Mouse (Mus musculus) ovary, postnatal 14 days (tissue): ENCODE data around the gene Zic5.

Source experiments
- DNase-seq: peaks from one replicate; pipeline ENCODE4 v3.0.0; 2022; ENCODE audit warnings: low spot score

Zic5 gene

GRCm38 (mm10) chr14:122464763-122465741 lies at the start of gene Zic5:
Zic5 (minus strand) TSS chr14:122465677.
- DNase-seq = no peak

- no peak for DNase-seq
Observed at GRCm38 (mm10) chr14:122513511-122514036, 48.1 kb upstream of the Zic5 start.

DNA sequence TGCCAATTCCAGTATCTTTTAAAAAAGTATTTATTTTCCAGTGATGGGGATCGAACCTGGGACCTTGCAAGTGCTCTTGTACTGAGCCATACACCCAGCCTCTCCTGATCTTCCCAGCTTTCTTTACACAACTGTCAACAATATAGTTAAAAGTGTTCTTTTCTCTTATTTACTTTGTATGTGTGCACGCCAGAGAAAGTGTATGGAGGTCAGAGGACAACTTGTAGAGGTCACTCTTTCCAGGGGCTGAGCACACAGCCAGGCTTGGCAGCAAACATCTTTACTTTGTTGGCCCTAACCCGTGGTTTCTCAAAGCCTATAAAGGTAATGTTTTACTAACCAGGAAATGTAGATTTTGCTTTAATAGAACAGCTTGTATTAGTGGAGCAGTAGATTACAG lies 46.0 kb upstream of the Zic5 start:
- DNase-seq = no peak

DNA sequence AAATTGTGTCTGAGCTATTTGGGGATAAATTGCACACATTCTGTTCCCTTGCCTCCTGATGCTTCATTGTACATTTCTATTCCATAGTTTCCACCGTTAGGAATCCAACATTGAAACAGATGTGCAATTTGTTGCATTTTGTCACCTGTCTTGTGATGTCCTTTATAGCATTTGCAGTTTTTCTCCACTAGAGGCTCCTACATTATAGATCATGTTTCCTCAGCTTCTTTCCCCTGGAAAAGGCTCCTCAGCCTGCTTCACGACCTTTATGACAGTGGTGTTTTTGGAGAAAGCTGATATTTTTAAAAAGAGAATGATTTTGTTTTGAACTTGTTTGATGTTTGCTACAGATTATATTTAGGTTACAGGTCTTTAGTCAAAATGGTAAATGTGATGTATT lies 43.6 kb upstream of the Zic5 start:
- no peak for DNase-seq

GRCm38 (mm10) chr14:122492015-122492414 lies 26.5 kb upstream of the Zic5 start:
- no peak for DNase-seq

DNA sequence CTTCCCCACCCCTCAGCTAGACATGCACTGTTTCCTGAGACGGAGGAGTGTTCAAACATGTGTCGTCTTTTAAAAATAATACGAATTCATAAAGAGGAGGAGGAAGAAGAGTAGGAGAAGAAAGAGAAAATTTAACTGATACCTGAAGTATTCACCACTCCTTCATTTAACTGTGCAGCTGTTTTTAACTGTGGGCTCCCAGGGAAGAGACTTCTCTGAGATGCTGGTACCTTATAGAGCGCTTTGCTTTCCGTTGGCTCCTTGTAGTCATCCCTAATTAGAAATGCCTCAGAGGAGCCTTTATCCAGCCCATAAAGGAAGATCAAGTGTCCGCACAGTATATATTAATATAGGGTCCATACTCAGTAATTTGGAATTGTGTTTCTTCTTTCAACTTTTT lies 26.0 kb upstream of the Zic5 start:
- no peak for DNase-seq

DNA sequence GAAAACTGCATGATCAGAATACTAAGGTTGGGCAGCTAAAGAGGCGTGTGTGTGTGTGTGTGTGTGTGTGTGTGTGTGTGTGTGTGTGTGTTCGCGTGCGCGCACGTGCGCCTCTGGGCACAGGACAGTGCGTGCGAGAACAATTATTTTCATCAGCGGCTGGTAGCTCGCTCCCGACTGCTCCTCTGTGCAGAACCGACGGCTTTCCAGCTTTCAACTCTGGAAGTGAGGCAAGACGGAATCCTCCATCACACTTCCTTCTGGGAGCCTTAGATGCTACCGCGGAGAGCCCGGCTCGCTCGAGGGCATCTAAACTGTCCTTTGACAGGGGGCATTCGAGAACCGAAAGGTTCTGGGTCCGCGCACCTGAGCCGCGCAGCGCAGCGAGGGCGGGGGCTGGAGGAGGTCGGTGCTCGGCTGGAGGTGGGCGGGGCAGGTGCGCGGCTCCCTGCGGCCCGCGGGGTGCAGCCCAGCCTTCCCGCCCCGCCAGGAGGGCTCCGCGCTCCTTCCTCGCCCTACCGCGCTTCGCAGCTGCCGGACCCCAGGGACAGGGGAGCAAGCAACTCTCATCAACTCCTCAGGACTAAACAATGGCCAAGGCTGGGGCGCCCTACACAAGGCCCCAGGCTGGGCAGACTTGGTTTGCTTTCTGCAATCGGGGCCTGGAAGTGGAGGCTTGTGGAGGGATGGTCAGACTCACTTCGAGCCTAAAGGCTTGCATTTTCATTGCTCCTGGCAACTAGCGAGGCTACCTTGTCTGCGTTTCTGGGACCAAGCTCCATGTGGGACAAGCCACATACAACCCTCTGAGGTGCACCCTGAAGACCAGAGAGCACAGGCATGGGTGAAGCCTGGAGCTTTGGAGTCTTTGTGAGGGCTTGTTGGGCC lies 25.2 kb upstream of the Zic5 start, which contains the start of gene Gm10837:
Gene Gm10837 (plus strand): TSS at position 146 of the 888 bp plus-strand sequence.
- no peak for DNase-seq

DNA sequence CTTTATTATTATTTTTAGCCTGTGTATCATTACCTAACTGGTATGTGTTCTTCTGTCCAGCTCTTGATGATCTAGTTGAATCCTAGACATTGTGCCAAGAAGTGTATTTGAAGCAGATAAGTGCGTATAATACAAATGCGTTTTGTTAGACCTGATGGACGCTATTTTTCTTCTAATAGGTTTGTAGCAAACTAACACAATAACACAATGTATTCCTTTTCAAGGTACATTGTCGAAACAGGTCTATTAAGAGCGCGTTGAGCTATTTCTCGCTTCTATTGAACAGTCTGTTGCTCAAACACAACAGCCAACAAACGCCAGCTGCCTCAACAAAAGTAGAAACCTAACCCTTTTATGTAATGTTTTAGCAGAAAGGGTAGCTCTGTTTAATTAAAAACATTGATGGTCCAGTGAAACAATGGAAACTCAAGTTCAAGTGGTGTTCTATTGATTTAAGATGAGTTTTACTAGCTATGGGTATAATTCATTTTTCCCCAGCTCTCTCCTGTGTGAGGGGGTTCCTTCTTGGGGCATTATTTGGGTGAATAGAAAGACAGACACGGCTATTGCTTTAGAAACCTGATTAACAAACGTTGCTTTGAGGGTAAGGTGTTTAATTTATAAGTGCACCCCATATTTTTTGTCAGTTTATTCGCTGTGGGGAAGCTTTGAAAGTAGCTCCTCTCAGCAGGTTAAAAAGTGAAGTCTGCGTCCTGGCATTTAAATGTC lies 24.4 kb upstream of the Zic5 start:
- DNase-seq = no peak

- no peak for DNase-seq
Observed at GRCm38 (mm10) chr14:122489041-122489440, 23.6 kb upstream of the Zic5 start.

DNA sequence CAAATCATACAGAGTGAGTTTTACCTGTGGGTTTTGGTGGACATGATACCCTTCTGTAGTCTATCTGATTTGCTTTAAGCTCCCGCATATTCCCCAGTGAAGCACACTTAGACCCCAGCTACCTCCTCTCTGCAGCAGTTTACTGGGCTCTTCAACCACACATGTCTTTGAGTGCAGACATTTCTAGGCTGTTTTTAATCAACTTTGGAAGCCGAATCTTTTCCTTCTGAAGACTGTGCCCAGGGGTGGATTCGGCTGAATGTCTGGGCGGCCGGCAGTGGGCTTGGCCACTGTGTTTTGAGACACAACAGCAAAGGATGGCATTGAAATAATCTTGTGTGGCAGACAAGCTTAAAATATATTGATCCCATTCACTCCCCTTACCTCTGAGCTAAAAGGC lies 21.9 kb upstream of the Zic5 start:
- DNase-seq = no peak

DNA sequence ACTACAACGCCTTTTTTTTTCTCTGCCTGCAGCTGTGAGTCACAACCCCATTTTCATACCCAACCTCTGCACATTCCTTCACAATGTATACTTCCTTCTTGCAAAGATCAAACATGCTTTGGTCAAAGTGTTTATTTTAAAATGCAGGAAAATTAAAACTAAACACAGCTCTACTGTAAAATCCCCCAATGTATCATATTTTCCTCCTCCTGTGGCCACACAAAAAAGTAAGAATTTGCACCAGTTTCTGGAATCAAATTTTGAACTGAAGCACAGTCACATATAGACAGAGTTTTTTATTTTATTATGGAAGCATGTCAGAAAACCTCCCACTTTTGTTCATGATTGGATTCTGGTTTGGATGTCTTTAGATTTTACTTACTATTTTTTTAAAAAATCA lies 21.1 kb upstream of the Zic5 start:
- no peak for DNase-seq

DNA sequence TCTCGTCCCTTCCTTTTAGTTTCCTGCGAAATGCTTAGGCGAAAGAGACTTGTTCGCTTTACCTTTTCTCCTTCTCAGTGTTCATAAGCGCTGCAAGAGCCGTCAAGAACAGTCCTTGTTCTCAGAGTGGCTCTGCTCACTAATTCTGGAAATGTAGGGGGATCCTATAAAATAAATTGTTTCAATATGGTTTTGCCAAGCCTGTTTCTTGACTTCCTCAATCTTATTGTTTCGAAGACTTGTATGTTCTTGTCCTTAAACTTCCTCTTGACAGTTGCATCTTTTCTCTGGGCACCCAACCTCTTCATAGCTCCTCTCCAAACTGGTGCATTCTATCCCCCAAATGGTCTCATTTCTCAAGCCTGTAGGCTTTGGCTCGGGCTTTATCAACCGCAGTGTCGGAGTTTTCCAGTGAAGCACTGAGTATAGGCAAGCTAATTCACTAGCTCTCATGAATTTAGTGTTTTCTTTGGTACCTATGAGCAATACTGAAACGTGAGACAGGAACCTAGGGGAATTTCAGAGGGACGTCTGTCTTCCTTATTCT lies 20.2 kb upstream of the Zic5 start:
- DNase-seq = no peak

- DNase-seq = no peak
Observed at GRCm38 (mm10) chr14:122484844-122485551, 19.5 kb upstream of the Zic5 start.

DNA sequence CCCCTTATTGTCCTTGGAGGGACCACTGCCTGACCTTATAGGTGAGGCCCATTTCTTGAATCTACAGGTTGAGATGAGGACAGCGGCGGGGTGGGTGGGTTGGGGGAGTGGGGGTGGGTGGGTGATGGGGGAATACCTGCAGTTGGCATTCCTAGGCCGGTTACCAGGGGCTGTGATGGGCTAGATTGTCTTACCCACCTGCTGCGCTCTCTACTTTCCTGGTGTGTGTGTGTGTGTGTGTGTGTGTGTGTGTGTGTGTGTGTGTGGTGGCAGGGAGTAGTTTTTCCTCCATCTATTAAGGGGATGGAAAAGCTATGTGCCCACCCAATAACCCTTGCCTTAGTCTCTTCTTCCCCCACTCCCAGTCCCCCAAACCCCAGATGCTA lies 19.0 kb upstream of the Zic5 start:
- DNase-seq = no peak

GRCm38 (mm10) chr14:122483556-122484421 lies 18.3 kb upstream of the Zic5 start:
- DNase-seq = no peak

DNA sequence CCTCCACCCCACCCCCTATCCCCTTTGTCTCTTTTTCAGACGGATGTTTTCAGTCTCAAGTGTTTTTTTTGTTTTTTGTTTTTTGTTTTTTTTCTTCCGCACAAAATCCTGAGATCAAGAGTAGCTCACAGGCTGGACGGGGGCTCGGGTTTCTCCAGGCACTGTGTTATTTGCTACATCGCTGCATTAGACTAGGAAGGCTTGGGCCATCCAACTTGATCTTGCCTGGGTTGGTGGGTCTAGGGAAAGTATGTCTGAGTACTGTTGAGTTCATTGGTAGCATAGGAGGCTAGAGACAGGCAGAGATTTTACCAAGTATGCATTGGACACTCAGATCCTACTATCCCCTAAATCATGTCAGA lies 17.5 kb upstream of the Zic5 start:
- no peak for DNase-seq

DNA sequence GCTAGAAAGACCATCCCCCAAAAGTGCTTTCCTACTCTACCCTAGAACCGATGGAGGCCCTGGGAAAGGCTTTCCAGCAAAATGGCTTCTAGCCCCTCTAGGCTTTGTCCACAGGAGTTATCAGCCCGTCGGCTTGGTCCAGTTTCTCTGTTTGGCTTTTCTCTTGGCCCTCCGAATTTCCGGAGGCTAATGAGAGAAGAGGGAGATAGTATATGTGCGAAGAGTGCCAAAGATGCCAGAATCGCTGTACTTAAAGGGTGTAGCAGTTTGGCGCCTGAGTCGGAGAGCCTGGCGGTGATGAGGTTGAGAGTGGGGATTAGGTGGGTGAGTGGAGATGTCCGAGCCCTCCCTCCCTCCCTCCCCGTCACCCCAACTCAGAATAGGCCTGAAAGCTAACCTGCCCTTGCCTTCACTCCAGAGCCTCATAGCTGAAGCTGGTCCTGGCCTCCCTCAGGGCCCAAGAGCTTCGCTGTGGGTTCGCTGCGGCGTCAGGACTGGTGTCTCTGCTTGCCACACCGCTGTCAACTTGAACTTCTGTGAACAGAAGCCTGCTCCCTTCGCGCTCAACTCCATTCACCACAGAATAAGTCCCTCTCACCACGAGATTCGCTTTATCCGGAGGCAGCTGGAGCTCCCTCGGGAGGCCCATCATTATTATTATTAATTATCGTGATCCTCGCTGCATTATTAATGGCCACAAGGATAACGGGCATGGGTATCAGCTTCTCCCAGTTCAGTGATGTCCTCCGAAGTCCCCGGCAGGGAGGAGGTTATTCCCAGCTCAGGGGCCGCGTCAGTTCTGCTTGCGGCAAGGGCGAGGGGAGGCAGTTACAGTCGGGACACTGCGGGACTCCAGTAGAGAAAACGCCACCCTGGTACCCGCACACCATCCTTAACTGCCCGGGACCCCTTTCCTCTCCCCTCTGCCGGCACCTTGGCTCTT lies 16.9 kb upstream of the Zic5 start:
- DNase-seq = no peak

DNA sequence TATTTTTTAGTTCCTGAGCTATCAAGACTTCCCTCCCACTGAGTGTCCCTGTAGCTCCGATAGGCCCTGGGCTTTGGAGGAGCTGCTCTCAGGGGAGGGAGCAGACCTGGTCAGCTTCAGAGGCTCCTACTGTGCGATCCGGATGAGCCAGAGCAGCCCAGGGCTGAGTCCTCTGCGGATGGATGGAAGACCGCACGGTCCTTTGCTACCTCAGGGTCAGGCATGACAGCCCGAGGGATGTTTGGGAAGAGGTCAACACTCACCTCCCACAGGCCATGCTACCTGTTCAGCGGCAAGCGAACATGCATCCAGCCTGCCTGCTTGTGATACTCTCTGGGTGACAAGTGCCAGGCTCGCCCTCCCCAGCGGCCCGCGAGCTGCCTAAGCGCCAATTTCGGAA lies 15.7 kb upstream of the Zic5 start:
- no peak for DNase-seq

- DNase-seq = no peak
Observed at GRCm38 (mm10) chr14:122480355-122480754, 14.9 kb upstream of the Zic5 start.
